Mouse (Mus musculus) G1E (cell line): Measurements from ENCODE around the gene Cx3cr1.

Source experiments
- CTCF ChIP-seq: IDR thresholded peaks from 2 replicates; pipeline ENCODE4 v1.5.1; 2012; ENCODE audit warnings: low read depth, low read length, inconsistent platforms, mixed read lengths
- GATA1 ChIP-seq: IDR thresholded peaks from 2 replicates; pipeline ENCODE4 v1.6.1; 2012; ENCODE audit warnings: borderline replicate concordance, low read length, inconsistent platforms, mixed read lengths
- GATA2 ChIP-seq: IDR thresholded peaks from 2 replicates; pipeline ENCODE4 v1.6.1; 2012; ENCODE audit warnings: low read depth, low read length, inconsistent platforms, borderline replicate concordance

GRCm38 (mm10) chr9:120111156-120111945 lies 41.7 kb upstream of the Cx3cr1 start:
- TF ChIP-seq CTCF (no peak), GATA1 (no peak), GATA2 (no peak)
